Mouse (Mus musculus) kidney, adult 8-10 months (tissue): ENCODE results near the gene Gm19345.

ENCODE experiments used
- DNase-seq, 2 experiments: peaks; one replicate each; pipeline ENCODE4 v3.0.0; 2022

The Gm19345 gene

DNA sequence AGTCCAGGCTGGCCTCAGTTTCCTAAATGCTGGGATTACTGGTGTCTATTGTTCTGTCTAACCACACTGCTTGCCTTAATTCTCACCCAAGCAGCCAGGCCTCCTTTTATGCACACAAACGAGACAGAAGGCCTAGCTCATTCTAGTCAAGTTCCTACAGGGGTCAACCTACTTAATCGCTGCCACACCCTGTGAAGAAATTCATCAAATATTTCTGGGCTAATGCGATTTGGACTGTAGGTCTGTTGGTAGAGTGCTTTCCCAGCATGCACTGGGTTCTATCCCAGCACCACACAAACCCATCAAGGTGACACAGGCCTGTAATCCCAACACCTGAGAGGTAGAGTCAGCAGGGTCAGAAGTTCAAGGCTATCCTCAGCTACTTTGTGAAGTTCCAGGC lies 22.1 kb upstream of the Gm19345 start:
- no peak for DNase-seq

- DNase-seq = peak; percentile 95 to 96
Measured at GRCm38 (mm10) chr7:19830682-19831156, 21.1 kb upstream of the Gm19345 start.

DNA sequence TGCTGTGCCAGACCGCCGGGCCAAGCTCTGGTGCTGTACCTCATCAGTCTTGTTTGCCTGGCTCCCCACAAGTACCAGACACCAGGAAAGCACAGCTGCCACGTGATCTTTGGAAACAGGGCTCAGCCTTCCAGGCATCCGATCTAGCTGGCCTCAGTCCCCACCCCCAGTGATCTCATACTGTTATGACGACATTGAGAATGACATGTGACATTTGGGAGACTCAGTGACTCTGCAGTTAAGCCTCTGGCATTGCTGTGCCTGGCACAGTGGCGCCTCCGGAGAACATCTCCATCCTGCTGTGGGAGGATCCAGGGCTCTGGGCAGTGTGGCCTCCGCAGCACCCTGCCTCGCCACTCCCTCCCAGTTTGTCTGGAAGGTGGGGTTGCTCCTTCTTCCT lies 20.0 kb upstream of the Gm19345 start:
- no peak for DNase-seq

- DNase-seq = no peak
Measured at GRCm38 (mm10) chr7:19834055-19834454, 17.7 kb upstream of the Gm19345 start.

DNA sequence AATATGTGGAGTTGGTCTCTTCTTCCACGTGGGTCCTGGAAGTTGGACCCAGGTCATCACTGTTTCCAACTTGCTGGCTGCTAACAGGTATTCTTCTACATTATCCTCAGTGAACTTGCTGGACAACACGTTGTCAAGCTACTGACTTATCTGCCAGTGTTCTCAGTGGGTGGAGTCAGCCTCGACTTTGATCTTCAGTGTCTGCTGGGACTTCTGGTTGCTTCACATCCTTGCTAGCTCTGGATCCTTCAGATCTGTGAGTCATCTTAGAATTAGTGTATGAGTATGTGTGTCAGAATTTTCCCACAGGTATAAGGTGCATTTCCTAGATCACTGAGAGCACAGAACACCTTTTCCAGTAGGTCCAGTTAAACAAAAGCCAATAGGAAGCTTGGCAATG lies 15.0 kb upstream of the Gm19345 start:
- no peak for DNase-seq

GRCm38 (mm10) chr7:19840371-19840770 lies 11.4 kb upstream of the Gm19345 start:
- no peak for DNase-seq

- DNase-seq = no peak
Measured at GRCm38 (mm10) chr7:19840936-19841335, 10.9 kb upstream of the Gm19345 start.

DNA sequence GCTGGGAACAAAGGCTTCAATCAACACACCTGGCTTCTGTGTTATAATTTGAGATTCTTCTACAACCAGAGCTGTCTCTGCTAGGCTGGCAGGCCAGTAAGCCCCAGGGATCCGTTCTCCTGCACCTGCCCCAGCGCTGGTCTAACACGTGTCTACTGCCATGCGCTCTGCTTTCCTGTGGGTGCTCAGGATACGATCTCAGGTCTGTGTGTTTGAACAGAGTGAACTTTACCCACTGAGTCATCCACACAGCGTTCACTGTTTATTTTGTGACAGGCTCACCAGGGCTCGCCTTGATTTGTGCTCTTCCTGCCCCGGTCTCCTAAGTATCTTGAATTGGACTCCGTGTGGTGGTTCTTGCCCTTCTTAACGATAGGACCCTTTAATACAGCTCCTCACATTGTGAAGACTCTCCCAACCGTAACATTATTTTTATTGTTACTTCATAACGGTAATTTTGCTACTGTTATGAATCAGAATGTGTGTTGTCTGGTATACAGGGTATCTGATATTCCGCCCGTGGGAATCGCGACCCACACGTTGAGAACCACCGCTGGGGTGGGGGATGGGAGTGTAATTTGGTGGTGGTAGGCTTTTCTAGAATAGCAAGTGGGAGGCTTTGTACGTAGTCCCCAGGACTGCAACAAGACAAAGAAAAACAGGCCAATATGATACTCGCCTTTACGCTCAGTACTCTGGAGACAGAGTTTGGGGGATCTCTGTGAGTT lies 10.0 kb upstream of the Gm19345 start:
- DNase-seq = peak; percentile 48 to 53

DNA sequence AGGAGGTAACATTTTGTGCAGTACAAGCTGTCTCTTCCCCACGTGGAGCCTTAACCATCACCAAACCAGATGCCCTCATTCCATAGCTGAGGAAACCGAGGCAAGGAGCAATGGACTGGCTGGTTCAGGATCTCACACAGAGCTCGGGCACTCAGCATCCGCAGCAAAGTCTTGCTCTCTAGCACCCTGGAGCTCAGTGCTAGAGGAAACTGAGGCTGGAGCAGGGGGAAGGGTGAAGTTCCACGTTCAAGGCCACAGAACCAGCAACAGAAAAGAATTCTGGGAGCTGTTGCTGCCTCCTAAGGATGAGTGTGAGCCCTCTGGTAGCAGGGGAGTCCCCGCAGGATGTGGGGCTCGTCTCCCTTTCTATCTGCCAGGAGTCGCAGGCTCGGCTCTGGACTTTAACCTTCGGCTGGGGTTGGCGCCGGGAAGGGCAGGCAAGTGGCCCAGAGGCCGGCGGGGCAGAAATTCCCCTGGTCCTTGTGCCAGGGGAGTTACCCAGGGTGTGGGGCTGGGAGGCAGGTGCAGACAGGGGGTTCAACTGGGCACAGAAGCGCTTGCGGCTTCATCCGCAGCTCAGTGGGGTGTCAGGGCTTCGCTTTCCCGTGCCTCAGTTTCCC lies 8.8 kb upstream of the Gm19345 start:
- peak; percentile 89 to 90 for DNase-seq

GRCm38 (mm10) chr7:19843561-19843960 lies 8.2 kb upstream of the Gm19345 start:
- peak; percentile 73 to 86 for DNase-seq

DNA sequence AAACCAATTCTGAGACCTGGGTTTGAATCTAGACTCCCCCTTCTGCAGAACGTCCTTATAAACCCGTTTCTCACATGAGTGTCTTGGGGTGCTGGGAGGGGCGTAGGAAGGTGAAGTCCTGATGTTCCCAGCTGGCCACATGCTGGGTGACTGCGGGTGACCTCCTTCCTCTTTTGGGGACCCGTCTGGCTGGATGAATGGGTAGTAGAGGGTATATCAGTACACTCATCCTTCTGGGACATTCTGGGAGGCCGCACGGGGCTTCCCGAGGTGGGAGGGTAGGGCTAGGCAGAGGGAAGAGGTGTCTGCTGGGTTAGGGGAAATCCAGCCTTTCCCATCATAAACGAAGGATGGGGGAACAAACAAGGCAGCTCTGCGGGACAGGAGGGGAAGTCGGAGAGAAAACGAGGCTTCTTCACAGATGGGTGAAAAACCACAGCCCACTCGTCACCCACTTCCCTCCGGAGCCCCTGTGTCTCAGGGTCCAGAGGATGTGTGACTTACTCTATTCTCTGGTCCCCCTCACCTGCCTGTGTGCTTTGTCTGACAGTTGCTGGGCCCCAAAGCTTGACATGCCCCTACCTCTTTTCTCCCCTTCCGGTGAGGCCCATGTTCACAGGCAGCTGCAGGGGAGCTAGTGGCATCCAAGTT lies 7.2 kb upstream of the Gm19345 start:
- DNase-seq = no peak

- DNase-seq = no peak
Measured at GRCm38 (mm10) chr7:19853526-19853925, 1.7 kb downstream of the Gm19345 start.

DNA sequence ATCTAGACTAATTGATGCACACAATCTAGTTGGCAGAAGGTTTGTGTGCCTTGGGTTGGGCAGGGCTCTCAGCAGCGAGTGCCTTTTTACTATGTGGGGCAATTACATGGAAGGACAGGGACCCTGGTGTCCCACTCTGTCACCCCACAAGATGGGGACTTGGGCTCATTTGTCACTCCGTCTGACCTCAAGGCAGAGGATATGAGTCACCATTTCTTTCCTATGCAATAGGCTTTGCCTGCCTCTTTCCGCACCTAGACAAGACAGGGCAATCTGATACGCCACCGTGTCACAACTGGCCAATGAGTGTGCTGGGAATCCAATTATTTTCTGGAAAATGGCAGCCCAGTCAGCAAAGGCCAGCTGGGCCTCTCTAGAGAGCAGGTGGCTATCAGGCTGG lies 3.9 kb downstream of the Gm19345 start:
- no peak for DNase-seq

- no peak for DNase-seq
Measured at GRCm38 (mm10) chr7:19856283-19856682, 4.5 kb downstream of the Gm19345 start.

- DNase-seq = no peak
Measured at GRCm38 (mm10) chr7:19859740-19860139, 7.9 kb downstream of the Gm19345 start.

DNA sequence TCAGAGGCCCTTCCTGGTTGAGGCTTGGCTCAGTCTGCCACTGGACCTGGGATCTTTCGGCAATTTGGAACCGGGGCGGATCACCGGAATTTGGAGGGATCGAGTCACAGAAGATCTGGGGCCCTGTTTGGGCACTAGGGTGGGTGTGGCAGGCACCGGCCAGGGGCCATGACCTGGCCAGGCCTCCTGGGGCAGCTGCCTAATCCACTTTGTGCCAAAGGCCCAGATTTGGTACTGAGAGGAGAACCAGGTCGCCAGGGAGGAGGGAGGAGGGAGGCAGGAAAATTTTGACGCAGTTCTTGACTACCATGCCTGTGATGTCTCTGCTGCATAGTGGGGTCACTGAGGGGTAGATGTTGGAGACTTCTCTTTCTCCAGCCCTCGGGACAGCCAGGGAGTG lies 9.4 kb downstream of the Gm19345 start, which contains the start of gene Ceacam16:
TSS of gene Ceacam16 (minus strand) at position 101 of the 400 bp plus-strand sequence.
- no peak for DNase-seq

DNA sequence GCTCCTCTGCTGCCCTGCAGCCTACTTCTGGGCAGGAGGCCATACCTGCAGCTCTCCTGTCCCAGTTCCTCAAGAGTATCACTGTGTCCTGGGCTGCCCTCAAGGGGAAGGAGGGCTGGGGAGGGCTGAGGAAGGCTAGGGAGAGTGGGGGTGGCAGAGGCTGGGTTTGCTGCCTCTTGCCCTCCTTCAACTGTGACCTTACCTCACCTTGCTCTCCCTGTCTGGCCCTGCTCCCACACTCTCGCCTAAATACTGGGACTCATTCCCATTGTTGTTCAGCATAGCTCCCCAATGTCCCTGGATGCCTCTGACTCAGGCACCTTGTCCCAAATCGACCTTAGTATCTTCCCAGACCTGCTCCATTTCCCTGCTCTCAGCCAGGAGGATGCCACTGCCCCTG lies 12.4 kb downstream of the Gm19345 start:
- DNase-seq = peak; percentile 47 to 48

DNA sequence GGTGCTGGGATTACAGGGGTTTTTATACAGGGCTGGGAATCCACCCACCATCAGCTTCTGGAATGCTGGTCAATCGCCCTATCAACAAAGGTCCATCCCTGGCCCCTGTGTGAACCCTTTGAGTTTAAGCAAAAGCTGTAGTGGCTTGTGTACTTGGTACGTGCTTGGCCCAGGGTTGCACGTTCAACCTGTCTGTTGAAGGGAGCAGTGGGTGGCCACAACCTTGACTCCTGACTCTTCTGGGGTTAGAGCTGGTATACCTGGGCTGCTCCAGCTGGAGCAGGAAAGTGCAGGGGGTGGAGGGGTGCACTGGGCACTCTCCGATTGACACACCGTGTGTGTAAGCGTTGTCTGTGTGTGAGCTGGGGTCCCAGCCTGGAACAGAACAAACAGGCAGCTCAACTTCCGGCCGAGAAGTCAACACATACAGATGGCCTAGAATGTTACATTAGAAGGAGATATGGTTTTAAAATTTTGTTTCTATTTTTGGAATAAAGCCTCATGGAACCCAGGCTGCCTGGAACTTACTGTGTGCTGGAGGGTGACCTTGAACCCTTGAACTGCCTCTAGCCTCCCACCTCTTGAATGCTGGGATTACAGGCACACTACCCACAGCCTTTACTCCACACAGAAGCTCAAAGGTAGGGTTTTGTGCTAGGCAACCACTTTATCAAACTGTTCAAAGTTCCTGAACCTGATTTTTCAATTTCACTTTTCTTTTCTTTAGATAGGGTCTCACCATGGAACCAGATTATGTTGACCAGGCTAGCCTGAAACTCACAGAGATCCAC lies 13.6 kb downstream of the Gm19345 start:
- DNase-seq = no peak

DNA sequence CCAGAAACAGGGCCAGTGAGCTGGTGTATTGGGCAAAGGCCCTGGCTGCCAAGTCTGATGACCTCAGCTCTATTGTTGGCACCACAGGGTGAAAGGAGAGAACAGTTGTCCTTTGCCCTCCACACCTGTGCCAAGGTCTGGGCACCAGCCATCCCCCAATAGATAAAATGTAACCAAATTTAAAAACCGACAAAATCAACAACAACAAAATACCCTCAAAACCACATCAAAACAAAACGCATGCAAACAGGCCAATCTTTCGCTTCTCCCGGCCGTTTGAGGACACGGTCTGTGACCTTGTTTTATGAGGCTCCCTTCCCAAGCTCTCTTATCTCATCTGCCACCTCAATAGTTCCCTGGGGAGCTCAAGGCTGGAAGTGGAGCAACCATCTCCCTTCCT lies 14.7 kb downstream of the Gm19345 start:
- DNase-seq = peak; percentile 57 to 69

DNA sequence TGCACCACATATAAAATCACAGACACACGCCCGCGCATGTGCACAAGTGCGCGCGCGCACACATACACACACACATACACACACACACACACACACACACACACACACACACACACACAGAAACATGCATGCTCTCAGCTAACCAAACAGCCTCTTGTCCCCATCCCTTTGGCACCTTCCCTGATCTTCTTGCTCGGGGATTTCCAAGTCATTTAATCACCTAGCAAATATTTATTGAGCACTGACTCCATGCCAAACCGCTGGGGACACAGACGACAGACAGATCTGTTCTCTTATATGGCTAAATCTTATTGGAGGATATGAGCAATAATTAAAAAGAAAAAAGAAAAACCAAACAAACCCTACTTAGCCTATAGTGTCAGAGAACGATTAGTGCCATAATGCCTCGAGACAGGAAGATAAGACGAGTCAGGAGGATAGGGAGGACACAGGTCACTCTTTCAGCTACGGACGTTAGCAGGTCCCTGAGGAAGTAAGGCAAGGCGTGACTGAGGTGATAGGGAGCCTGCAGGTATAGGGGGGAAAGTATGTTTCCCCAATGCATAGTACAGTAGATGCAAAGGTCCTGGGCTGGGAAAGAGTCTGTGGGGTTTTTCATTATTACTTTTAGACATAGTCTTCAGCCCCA lies 16.1 kb downstream of the Gm19345 start:
- no peak for DNase-seq

DNA sequence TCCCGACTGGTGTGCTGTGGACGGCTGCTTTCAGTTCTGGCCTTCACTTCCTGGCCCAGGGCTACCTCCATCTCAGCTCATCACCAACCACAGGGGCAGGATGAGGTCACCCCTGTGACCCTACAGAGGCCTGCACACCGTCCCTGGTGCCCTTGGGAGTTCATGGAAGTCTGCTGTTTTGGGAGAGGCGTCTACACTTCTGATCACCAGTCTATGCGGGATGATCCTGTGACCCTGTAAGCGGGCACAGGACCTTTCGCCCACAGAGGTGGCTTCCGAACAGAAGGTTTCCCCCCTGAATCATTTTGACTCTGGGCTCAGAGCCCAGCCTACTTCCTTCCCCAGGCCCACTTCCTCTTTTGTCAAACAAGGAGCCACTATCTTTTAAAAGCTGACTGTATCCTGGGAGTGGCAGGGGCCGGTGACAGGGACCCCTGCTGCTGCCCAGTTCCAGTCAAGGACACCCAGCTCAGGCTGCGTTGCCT lies 19.4 kb downstream of the Gm19345 start:
- DNase-seq = peak; percentile 39 to 43

DNA sequence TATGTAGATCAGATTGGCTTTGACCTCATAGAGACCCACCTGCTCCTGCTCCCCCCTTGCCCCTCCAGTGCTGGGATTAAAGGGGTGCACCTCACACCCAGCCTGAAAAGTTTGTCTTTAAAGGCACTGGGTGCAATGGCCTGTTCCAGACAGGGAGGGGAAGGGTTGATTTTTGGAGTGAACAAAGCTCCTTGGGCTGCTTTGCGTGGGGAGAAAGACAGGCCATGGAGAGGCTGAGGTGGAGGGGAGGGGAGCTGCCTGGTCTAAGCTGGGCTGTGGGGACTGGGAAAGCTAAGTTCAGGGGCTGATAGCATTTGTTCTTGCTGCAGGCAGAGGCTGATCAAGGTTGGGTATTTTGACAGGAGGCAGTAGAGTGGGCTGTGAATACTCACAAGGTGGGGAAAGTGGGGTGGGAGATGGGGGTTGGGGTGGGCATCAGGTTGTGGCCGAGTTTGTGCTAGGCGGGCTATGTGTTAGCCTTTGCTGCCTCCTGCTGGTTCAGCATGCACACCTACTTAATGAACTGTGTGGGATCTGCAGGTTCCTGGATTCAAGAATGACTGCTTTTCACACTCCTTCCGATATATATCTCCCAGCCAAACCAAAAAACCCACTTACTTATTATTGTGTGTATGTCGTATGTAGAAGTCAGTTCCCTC lies 20.3 kb downstream of the Gm19345 start:
- DNase-seq = peak in 1 of 2 experiments; percentile 50
